Mouse (Mus musculus) large intestine, adult 2 months (tissue): Measurements from ENCODE around the gene Mageb1. TPM values are rescaled to one million over a fixed set of nuclear protein-coding genes. Genes with fewer than 3 reads are reported as not detected.
"Not testable (repeated sequence)": the region's sequence is repeated elsewhere in the genome, so short reads cannot be mapped to it uniquely, and the experiment has no call there.

Experiments used
- DNase-seq: peaks from one replicate; pipeline ENCODE4 v3.0.0-alpha.2; 2012; ENCODE audit warnings: low read depth, low spot score
- WGBS: fragments of 180-500 bp; shearing (Covaris S2); methylation state at CpG from one replicate; pipeline ENCODE4 v1.1.7; 2018; 5-methylcytosine and 5-hydroxymethylcytosine counted together
- polyA plus RNA-seq: library from polyadenylated mRNA; depleted of rRNA; stranded (reverse); fragments of >200 nt; gene quantifications from 2 replicates; pipeline ENCODE4 v1.2.3, GENCODE M21; 2012; rRNA removed

The Mageb1 gene
- not detected in 2 replicates for polyA plus RNA-seq

GRCm38 (mm10) chrX:92016233-92016632 lies at the start of gene Mageb1:
Mageb1 (minus strand) TSS chrX:92016333.
- not testable (repeated sequence) for DNase-seq
- 36% methylated on average over 1 of the region's 1 CpGs for WGBS

Other genes with a start within 250 kb of the Mageb1 start
- not detected in 2 replicates for gene Mageb5, start 233.3 kb downstream of the Mageb1 start, polyA plus RNA-seq